Mouse (Mus musculus) E14TG2a.4 (cell line): ENCODE data around the gene Serpinb6d.

Experiments used
- CTCF ChIP-seq: conservative IDR thresholded peaks from 2 replicates; pipeline ENCODE4 v1.5.1; 2014; ENCODE audit warnings: low read length
- NANOG ChIP-seq: IDR thresholded peaks from 2 replicates; pipeline ENCODE4 v1.6.1; 2014; ENCODE audit warnings: borderline replicate concordance, low read length, mixed read lengths
- POU5F1 ChIP-seq: IDR thresholded peaks from 2 replicates; pipeline ENCODE4 v1.6.1; 2014; ENCODE audit warnings: low read length, borderline replicate concordance

DNA sequence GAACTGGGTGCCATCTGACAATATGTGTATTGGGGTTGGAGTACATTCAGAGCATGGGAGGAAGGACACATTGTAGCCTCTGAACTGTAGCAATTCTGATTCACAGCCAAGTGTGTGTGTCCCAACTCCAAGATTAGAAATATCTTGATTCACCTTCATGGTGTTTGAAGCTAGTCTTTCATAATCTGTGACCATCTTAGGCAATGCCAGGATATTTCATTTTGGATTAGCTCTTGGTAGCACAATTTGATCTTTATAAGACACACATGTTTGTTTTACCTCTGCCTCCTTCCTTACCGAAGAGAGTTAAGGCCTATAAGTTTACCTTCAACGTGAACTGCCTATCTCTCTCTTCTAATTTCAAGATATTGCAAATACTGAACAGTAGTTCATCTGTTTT is 18.7 kb upstream of the Serpinb6d start:
- TF ChIP-seq CTCF (no peak), NANOG (no peak), POU5F1 (no peak)
